Mouse (Mus musculus) ovary, postnatal 14 days (tissue): ENCODE results near the gene Aanat.
"Not testable (repeated sequence)": the region's sequence is repeated elsewhere in the genome, so short reads cannot be mapped to it uniquely, and the experiment has no call there.

ENCODE experiments used
- DNase-seq: peaks from one replicate; pipeline ENCODE4 v3.0.0; 2022; ENCODE audit warnings: low spot score

Aanat gene

DNA sequence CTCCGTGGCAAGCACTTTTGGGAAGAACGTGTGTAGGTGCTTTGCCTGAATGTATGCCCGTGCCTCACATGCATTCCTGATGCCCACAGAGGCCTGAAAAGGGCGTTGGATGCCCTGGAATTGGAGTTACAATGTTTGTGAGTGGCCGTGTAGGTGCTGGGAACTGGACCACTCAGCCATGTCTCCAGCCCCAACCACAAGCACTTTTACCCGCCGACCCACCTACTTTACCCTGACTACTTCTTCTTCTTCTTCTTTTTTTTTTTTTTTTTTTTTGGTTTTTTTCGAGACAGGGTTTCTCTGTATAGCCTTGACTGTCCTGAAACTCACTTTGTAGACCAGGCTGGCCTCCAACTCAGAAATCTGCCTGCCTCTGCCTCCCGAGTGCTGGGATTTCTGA lies 24.9 kb downstream of the Aanat start:
- DNase-seq: not testable (repeated sequence)

DNA sequence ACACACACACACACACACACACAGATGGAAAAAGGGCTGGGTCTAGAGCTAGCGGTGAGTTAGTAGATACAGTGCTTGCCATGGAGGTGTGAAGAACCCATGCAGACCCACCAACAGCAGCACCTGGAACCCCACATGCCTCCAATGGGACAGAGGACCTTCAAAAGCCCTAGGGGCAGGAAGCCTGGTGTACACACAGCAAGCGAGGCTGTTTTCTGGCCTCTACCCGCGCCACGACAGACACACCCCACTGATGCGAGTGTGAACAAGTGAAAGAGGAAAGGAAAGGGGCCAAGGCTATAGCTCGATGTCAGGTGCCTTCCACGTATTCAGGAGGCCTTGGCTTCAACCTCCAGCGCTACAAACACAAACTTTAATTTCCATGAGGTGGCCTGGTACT lies 25.7 kb downstream of the Aanat start:
- DNase-seq: no peak

DNA sequence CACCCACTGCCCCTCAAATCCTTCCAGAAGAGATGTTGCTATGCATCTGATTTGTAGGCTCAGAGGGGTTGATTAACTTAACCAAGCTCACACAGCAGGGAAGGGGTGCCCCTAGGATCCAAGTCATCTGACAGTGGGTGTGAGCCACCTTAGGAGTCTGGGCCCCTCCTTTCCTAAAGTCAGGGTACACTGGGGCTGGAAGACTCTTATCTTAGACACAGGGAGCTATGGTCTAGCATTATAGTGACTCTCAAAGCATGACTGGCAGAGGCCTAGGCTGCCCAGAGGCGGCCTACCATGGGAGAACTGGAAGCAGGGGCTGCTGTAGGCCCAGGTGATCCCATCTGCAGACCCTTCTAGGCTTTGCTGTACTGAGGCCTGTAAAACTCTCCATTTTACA lies 26.3 kb downstream of the Aanat start:
- no peak for DNase-seq

DNA sequence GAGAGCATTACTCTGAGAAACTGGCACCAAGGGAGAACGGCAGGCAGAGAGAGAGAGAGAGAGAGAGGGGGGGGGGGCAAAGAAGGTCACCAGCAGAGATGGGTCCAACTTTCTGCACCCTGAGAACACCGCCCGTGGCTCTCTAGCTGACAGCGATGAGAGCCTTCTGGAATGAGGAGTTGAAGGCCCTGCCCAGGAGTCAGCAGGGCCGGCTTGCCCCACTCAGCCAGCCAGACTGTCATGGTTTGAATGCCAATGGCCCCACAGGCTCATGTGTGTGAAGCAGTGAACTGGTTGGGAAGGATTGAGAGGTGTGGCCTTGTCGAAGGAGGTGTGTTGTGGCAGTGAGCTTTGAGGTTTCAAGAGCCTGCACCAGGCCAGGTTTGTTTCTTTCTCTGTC lies 27.0 kb downstream of the Aanat start:
- no peak for DNase-seq

DNA sequence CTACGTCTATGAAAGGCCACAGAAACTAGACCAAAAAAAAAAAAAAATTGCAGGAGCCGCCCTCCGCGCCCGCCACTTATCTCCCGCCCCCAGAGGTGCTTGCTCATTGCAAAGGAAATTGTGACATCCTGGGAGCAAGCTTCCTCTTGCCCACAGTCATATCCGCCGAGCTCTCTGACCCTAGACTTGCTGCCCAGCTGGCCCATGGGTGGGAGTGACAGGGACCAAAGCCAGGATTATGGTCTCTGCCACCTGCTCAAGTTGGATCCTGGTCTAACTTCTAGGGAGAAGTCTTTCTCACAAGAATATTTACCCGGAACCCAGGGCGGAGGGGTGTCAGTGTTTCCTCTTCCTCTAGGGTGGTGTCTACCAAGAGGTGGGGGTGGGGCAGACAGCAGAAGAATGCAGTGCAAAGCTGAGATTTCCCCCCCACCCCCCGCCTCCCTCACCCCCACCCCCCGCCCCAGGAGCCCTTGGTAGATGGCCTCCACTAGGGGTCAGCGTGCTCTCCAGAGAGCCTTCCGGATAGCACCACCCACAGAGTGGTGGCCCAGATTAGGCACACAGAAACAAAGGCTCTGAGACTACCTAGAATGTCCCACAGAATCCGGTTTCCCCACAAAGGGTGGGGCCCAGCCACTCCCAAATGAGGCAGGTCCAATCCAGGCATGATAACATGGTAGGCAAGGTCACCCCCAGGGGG lies 29.7 kb downstream of the Aanat start:
- no peak for DNase-seq

- no peak for DNase-seq
Observed at GRCm38 (mm10) chr11:116616438-116617118, 30.3 kb downstream of the Aanat start.

- DNase-seq: no peak
Observed at GRCm38 (mm10) chr11:116617641-116618040, 31.4 kb downstream of the Aanat start.

GRCm38 (mm10) chr11:116618666-116619065 lies 32.4 kb downstream of the Aanat start:
- no peak for DNase-seq

DNA sequence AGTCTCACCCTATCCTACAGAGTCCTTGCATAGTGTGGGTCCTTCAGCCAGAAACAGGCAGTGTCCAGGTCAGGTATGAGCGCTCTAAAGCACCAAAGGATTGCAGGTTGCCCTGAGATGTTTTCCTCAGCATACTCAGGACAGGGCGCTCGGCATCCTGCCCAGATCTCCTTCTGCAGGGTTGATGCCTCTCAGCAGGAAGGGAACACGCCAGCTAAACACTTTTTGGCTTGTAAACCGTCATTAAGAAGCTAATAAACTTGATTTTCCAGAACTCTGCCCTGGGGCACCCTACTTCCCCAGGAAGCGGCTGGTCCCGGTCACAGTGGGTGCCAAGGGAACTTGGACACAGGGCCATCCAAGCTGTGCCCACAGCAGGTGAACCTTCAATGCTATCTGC lies 32.9 kb downstream of the Aanat start:
- no peak for DNase-seq

DNA sequence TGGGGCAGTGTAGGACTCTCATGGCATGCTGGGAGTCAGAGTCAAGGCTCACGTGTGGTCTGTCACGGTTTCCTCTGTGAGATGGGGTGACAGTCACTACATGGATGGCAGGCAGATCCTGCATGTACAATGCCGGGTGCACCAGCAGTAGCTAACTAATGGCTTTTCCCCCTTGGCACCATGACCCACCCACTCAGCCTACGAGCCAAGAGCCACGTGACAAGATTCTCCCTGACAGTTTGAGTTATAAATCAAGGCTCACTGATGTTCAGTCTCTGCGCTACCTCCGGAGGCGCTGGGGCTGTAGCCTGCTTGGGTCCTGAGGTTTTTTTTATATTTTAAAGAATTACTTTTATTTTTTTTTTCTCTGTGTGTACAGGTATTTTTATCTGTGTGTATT lies 33.3 kb downstream of the Aanat start:
- DNase-seq: no peak

DNA sequence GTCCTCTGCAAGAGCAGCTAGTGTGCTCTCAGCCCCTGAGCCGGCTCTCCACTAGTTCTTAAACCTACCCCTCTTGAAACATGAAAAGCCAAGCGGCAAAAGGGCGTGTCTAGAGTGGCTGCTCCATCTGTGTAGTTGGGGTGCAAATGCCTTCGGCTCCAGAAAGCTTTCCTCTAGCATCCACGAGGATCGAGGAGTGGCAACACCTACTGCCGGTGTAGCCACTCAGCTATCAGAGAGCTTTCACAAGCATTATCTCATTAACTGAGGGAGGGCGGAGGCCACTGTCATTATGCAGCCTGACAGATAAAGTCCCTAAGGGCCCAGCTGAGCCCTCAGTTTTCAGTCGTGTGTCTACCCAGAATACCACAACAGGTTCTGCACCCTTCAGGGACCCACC lies 33.8 kb downstream of the Aanat start:
- no peak for DNase-seq

DNA sequence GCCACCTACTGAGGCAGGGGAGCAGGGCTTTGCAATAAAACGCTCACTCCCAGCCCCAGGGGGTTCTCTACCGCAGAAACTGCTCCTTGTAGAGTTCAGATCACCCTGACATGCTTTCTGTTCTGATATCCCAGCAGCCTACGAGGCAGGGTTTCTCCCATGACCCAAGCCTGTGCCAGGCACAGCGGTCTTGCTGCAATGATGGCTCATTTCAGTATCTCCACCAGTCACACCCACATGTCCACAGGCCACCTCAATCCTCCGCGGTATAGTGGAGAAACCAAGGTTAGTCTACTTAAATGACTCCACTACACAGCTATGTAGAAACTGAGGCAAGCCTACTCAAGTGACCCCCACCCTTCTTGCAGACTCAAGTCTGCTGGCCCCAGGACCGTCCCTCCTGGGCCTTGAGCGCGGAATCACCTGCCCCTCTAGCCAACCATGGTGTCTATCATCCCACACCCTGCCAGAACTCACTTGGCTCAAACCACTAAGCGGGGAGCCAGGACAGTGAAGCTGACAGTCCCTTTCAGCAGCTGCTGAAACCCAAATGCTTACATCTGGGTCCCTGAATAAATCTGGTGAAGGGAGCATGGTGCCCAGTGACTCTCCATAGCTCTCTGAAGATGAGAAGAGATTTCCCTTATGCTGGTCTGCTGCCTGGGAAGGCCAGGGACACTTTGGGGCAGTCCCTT lies 34.5 kb downstream of the Aanat start:
- no peak for DNase-seq

DNA sequence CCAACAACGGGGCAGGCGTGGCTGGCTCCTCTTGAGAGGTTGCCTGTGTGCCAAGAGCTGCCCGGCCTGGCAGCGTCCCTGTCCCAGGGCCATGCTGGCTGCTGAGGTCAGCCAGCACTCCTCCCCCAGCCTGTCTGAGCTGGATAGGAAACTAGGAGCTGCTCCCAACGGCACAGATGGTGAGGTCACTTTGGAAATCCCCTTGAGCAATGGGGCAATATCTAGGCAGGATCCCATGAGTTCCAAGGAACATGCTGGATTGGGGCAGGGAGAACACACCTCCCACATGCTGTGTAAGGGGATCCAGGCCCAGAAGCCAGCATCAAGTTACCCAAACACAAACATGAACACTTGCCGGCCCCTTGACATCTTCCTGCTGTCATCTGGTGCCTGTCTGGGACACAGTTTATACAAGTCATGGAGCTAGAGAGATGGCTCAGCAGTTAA lies 35.0 kb downstream of the Aanat start:
- DNase-seq: no peak

DNA sequence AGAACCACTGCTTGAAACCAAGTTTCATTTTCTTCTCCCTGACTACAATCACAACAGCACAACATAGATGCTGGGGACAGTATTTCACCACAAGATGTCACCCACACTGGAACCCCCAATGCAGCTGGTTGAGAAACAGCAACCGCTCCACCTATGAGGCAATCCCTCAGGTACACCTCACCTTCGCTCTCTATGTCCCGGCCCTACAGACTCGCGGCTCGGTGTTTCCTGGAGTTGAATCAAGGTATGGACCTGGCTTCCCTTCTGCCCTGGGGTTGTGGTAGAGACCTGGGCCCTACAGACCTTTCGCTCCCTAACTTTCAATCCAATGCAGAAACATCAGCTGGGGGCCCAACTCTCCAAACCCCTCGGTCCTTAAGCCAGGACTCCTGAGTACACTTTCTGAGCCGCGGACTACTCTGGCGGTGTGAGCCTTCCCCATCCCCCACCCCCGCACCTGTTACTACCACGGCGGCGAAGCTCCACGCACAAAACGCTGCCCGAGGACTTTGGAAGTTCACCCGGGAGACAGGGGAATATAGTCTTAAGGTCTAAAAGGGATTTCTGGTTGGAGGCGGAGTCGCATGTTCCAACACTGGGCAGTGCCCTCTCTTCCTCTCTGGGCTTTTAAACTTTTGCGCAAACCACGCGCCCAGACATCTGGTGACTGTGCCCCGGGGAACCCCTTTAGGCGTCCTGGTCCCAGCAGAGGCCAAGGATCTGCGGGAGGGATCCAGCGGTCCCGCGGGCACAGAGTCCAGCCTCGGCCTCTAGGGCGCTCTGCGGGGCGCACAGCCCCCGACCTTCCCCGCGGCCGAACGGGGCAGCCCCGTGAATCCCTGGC lies 37.3 kb downstream of the Aanat start:
- DNase-seq: no peak

- DNase-seq: peak; percentile 86
Observed at GRCm38 (mm10) chr11:116624131-116624832, 38.0 kb downstream of the Aanat start.

GRCm38 (mm10) chr11:116625081-116626000 lies 39.1 kb downstream of the Aanat start:
- DNase-seq: no peak

- no peak for DNase-seq
Observed at GRCm38 (mm10) chr11:116626299-116627071, 40.3 kb downstream of the Aanat start, which contains the start of gene Rhbdf2. TSS of gene Rhbdf2 (minus strand) at chr11:116627019.

DNA sequence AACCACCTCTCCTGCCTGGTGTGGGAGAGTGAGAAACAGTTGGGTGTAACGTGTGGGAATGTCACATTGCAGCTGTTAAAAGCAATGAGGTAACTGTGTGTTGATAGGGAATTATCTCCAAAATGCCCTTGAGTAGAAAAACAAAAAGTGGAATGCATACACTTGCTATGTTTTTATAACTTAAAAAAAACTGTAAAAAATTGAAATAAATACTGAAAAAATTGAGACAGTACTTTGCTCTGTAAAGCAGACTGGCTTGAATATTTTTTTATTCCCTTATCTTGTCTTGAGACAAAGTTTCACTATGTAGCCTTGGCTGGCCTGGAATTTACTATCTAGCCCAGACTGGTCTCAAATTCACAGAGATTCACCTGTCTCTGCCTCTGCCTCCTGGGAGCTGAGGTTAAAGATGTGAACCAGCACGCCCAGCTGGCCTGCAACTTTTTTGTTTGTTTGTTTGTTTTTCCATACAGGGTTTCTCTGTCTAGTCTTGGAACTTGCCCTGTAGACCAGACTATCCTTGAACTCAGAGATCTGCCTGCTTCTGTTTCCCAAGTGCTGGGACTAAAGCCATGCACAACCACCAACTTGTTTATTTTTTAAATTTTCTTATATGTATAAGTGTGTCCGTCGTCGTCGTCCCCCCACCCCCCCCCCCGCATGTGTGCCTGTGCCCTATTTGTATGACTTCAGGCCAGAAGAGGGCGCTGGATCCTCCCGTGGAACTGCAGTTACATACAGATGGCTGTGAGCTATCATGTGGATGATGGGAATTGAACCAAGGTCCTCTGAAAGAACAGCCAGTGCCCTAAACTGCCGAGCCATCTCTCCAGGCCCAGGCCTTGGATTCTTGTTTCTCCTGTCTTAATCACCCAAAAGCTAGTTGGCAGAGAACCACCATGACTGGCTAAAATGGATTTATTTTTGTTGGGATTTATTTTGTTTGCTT lies 41.1 kb downstream of the Aanat start:
- DNase-seq: no peak
